Mouse (Mus musculus): Measurements from ENCODE around the gene Ddx1. TPM values are rescaled to one million over a fixed set of nuclear protein-coding genes. Genes with fewer than 3 reads are reported as not detected.
A peak's percentile ranks its signal among the peaks of the same experiment; 100 is the strongest.

Gene Ddx1
- total and polyA plus RNA-seq, 3 experiments: 75.8 to 242 (median 117) TPM

GRCm38 (mm10) chr12:13255068-13255467, 6.1 kb upstream of the Ddx1 start:
- dilution Hi-C loops (cut with MboI; ENCODE audit: extremely low pct_ligation_motif_present, extremely low pct_unique_long_range_greater_than_20kb, low sequenced_read_pairs): no loop called here
- no peak overlapping the region for H3K27ac ChIP-seq (ENCODE audit: insufficient read depth, low read depth)
- TF ChIP-seq ZMIZ1 (IDR thresholded peaks at IDR 0.05; ENCODE audit: low read depth, low read length): no peak
- no peak for TF ChIP-seq RCOR1 (conservative IDR thresholded peaks at IDR 0.05; ENCODE audit: low read depth, low read length)
- no peaks in the 10 kb centered on the region for H3K36me3 ChIP-seq (replicated peaks in 1 of 2; ENCODE audit: control insufficient read depth in 1 of 2, insufficient read depth in 1 of 2, low read length in 1 of 2)
- no peaks in the 10 kb centered on the region for H3K9me3 ChIP-seq (replicated peaks; ENCODE audit: low read length)
- no peaks in the 10 kb centered on the region for H3K79me2 ChIP-seq (replicated peaks; ENCODE audit: control insufficient read depth, extremely low read depth, insufficient read depth, poor library complexity, severe bottlenecking)
- no peak overlapping the region for H3K4me2 ChIP-seq (ENCODE audit: insufficient read depth, low read depth, poor library complexity, severe bottlenecking)
- H3K4me3 ChIP-seq (replicated peaks in 1 of 3; ENCODE audit: low read depth in 2 of 3, low read length in 2 of 3, poor library complexity in 1 of 3): no peak overlapping the region
- in situ Hi-C loops (cut with MboI; ENCODE audit: low pct_ligation_motif_present, low pct_unique_long_range_greater_than_20kb, low sequenced_read_pairs): no loop called here
- H3K27me3 ChIP-seq (replicated peaks): peaks cover 4% of the 10 kb centered on the region
- H3K9ac ChIP-seq (ENCODE audit: insufficient read depth, low read depth): no peak overlapping the region
- DNase-seq (ENCODE audit: extremely low read depth): no peak
- H3K4me1 ChIP-seq (ENCODE audit: control insufficient read depth in 1 of 2, insufficient read depth in 2 of 2): peaks cover 0 to under 1% of the 10 kb centered on the region in 2 experiments; a peak in 1 of 4 replicates

GRCm38 (mm10) chr12:13249573-13249919, 533 bp upstream of the Ddx1 start:
- no peak for DNase-seq (ENCODE audit: extremely low read depth)
- Histone ChIP-seq H3K4me3 (replicated peaks in 1 of 3; ENCODE audit: low read depth in 2 of 3, low read length in 2 of 3, poor library complexity in 1 of 3) (peak overlapping the region in 2 of 3 experiments; percentile 86 to 93), H3K9me3 (replicated peaks; ENCODE audit: low read length) (no peaks in the 10 kb centered on the region), H3K79me2 (replicated peaks; ENCODE audit: control insufficient read depth, extremely low read depth, insufficient read depth, poor library complexity, severe bottlenecking) (peaks cover 23% of the 10 kb centered on the region), H3K27me3 (replicated peaks) (no peaks in the 10 kb centered on the region), H3K36me3 (replicated peaks in 1 of 2; ENCODE audit: control insufficient read depth in 1 of 2, insufficient read depth in 1 of 2, low read length in 1 of 2) (peaks cover 0 to 18% of the 10 kb centered on the region in 2 experiments), H3K9ac (ENCODE audit: insufficient read depth, low read depth) (peak overlapping the region; percentile 85), H3K4me2 (ENCODE audit: insufficient read depth, low read depth, poor library complexity, severe bottlenecking) (peak overlapping the region; percentile 17), H3K4me1 (ENCODE audit: control insufficient read depth in 1 of 2, insufficient read depth in 2 of 2) (peaks cover 3 to 34% of the 10 kb centered on the region in 2 experiments; a peak in 3 of 4 replicates), H3K27ac (ENCODE audit: insufficient read depth, low read depth) (no peak overlapping the region)
- dilution Hi-C loops (cut with MboI; ENCODE audit: extremely low pct_ligation_motif_present, extremely low pct_unique_long_range_greater_than_20kb, low sequenced_read_pairs): no loop called here
- in situ Hi-C loops (cut with MboI; ENCODE audit: low pct_ligation_motif_present, low pct_unique_long_range_greater_than_20kb, low sequenced_read_pairs): no loop called here
- no peak for TF ChIP-seq HCFC1 (IDR thresholded peaks at IDR 0.05; ENCODE audit: low read depth, low read length)
- no peak for TF ChIP-seq NELFE (IDR thresholded peaks at IDR 0.05; ENCODE audit: low read depth, low read length)
- TF ChIP-seq ZC3H11A (IDR thresholded peaks at IDR 0.05; ENCODE audit: low read depth, low read length): no peak
- TF ChIP-seq EP300 (IDR thresholded peaks at IDR 0.05; ENCODE audit: low read length): no peak
- no peak for TF ChIP-seq ZKSCAN1 (IDR thresholded peaks at IDR 0.05; ENCODE audit: borderline replicate concordance, low read depth, low read length)
- TF ChIP-seq CHD2 (IDR thresholded peaks at IDR 0.05; ENCODE audit: low read length): no peak
- TF ChIP-seq ELF1 (IDR thresholded peaks at IDR 0.05; ENCODE audit: low read depth, low read length): no peak
- no peak for TF ChIP-seq RAD21 (IDR thresholded peaks at IDR 0.05; ENCODE audit: low read depth, low read length)

GRCm38 (mm10) chr12:13242453-13242852, 6.6 kb downstream of the Ddx1 start:
- Histone ChIP-seq H3K36me3 (replicated peaks in 1 of 2; ENCODE audit: control insufficient read depth in 1 of 2, insufficient read depth in 1 of 2, low read length in 1 of 2) (peaks cover 32 to 85% of the 10 kb centered on the region in 2 experiments), H3K4me2 (ENCODE audit: insufficient read depth, low read depth, poor library complexity, severe bottlenecking) (no peak overlapping the region), H3K9ac (ENCODE audit: insufficient read depth, low read depth) (no peak overlapping the region), H3K4me3 (replicated peaks in 1 of 3; ENCODE audit: low read depth in 2 of 3, low read length in 2 of 3, poor library complexity in 1 of 3) (no peak overlapping the region), H3K79me2 (replicated peaks; ENCODE audit: control insufficient read depth, extremely low read depth, insufficient read depth, poor library complexity, severe bottlenecking) (peaks cover 14% of the 10 kb centered on the region), H3K4me1 (ENCODE audit: control insufficient read depth in 1 of 2, insufficient read depth in 2 of 2) (peaks cover 2 to 24% of the 10 kb centered on the region in 2 experiments; a peak in 3 of 4 replicates), H3K9me3 (replicated peaks; ENCODE audit: low read length) (no peaks in the 10 kb centered on the region), H3K27me3 (replicated peaks) (no peaks in the 10 kb centered on the region), H3K27ac (ENCODE audit: insufficient read depth, low read depth) (no peak overlapping the region)
- dilution Hi-C loops (cut with MboI; ENCODE audit: extremely low pct_ligation_motif_present, extremely low pct_unique_long_range_greater_than_20kb, low sequenced_read_pairs) (no loop called here), in situ Hi-C loops (cut with MboI; ENCODE audit: low pct_ligation_motif_present, low pct_unique_long_range_greater_than_20kb, low sequenced_read_pairs) (no loop called here)
- TF ChIP-seq EP300 (IDR thresholded peaks at IDR 0.05; ENCODE audit: low read length) (no peak), SMC3 (IDR thresholded peaks at IDR 0.05; ENCODE audit: low read depth, low read length) (no peak), MAZ (IDR thresholded peaks at IDR 0.05; ENCODE audit: low read depth, low read length) (no peak), CTCF (conservative IDR thresholded peaks at IDR 0.05 in 1 of 2, IDR thresholded peaks at IDR 0.05 in 1 of 2; ENCODE audit: low read depth in 2 of 2, low read length in 2 of 2) (no peak), IRF4 (IDR thresholded peaks at IDR 0.05; ENCODE audit: low read depth, low read length) (no peak), CHD2 (IDR thresholded peaks at IDR 0.05; ENCODE audit: low read length) (no peak), TBP (conservative IDR thresholded peaks at IDR 0.05; ENCODE audit: low read depth, low read length) (no peak), POLR2AphosphoS2 (IDR thresholded peaks at IDR 0.05; ENCODE audit: low read depth, low read length) (no peak), ZC3H11A (IDR thresholded peaks at IDR 0.05; ENCODE audit: low read depth, low read length) (no peak)
- no peak for DNase-seq (ENCODE audit: extremely low read depth)

All from CH12.LX (cell line).